Mouse (Mus musculus): ENCODE results near the gene Lats2.

GRCm38 (mm10) chr14:57663630-57664029, 94.6 kb downstream of the Lats2 start:
- TF ChIP-seq CTCF (IDR thresholded peaks at IDR 0.05; ENCODE audit: low read depth) (no peak), EP300 (optimal IDR thresholded peaks at IDR 0.05) (no peak)

Measured in stomach, postnatal 0 days (tissue).